Mouse (Mus musculus) lung, postnatal 0 days (tissue): ENCODE results near the gene Slc4a4. TPM values are rescaled to one million over a fixed set of nuclear protein-coding genes. Genes with fewer than 3 reads are reported as not detected.

ENCODE experiments used
- ATAC-seq: fragments of 200-750 bp; cut with Nextera tagmentation; 2 replicates; pipeline ENCODE4 v1.8.0; 2017; ENCODE audit warnings: moderate library complexity
- DNase-seq: peaks from one replicate; pipeline ENCODE4 v3.0.0-alpha.2; 2016; ENCODE audit warnings: low spot score
- H3K27ac ChIP-seq: fragments of 300-500 bp; sonication (generic); 2 replicates; pipeline ENCODE4 v1.5.1; 2014; ENCODE audit warnings: antibody characterized with exemption, mild to moderate bottlenecking, low read length, mixed read lengths
- H3K27me3 ChIP-seq: fragments of 300-500 bp; sonication (generic); replicated peaks from 2 replicates; pipeline ENCODE4 v1.6.1; 2014; ENCODE audit warnings: low read length, mixed read lengths; ENCODE audit not compliant: insufficient read depth
- H3K36me3 ChIP-seq: fragments of 300-500 bp; sonication (generic); 2 replicates; pipeline ENCODE4 v1.6.1; 2014; ENCODE audit warnings: low read length, mixed read lengths; ENCODE audit not compliant: insufficient read depth
- H3K4me1 ChIP-seq: fragments of 300-500 bp; sonication (generic); 2 replicates; pipeline ENCODE4 v1.6.1; 2014; ENCODE audit warnings: antibody characterized with exemption, low read depth, low read length, mixed read lengths; ENCODE audit not compliant: insufficient read depth
- H3K4me2 ChIP-seq: fragments of 300-500 bp; sonication (generic); replicated peaks from 2 replicates; pipeline ENCODE4 v1.6.1; 2014; ENCODE audit warnings: low read depth, mild to moderate bottlenecking, low read length, moderate library complexity, mixed read lengths
- H3K4me3 ChIP-seq: fragments of 300-500 bp; sonication (generic); 2 replicates; pipeline ENCODE4 v1.5.1; 2014; ENCODE audit warnings: low read depth, low read length
- H3K9ac ChIP-seq: fragments of 300-500 bp; sonication (generic); replicated peaks from 2 replicates; pipeline ENCODE4 v1.6.1; 2014; ENCODE audit warnings: low read depth, mild to moderate bottlenecking
- H3K9me3 ChIP-seq: fragments of 300-500 bp; sonication (generic); 2 replicates; pipeline ENCODE4 v1.6.1; 2016; ENCODE audit warnings: low read length, mixed read lengths
- CTCF ChIP-seq: IDR thresholded peaks from 2 replicates; pipeline ENCODE4 v1.5.1; 2016; ENCODE audit warnings: antibody characterized with exemption, mild to moderate bottlenecking
- EP300 ChIP-seq: IDR thresholded peaks from 2 replicates; pipeline ENCODE4 v1.6.1; 2016; ENCODE audit warnings: antibody characterized with exemption, mild to moderate bottlenecking, control low read depth
- WGBS: fragments of 180-500 bp; shearing (Covaris S2); extraction: QIAGEN DNeasy Blood & Tissue Kit; methylation state at CpG from one replicate; pipeline ENCODE4 v1.1.7; 2014; 5-methylcytosine and 5-hydroxymethylcytosine counted together
- polyA plus RNA-seq: library from polyadenylated mRNA; unstranded; fragments of >200 nt; fragmentation: Nextera tagmentation; extraction: Ambion mirVana; gene quantifications from 2 replicates; pipeline ENCODE4 v1.2.1, GENCODE M21; 2015

Slc4a4 gene
- polyA plus RNA-seq, 1 experiment from 2014 or later = 2.9 TPM

DNA sequence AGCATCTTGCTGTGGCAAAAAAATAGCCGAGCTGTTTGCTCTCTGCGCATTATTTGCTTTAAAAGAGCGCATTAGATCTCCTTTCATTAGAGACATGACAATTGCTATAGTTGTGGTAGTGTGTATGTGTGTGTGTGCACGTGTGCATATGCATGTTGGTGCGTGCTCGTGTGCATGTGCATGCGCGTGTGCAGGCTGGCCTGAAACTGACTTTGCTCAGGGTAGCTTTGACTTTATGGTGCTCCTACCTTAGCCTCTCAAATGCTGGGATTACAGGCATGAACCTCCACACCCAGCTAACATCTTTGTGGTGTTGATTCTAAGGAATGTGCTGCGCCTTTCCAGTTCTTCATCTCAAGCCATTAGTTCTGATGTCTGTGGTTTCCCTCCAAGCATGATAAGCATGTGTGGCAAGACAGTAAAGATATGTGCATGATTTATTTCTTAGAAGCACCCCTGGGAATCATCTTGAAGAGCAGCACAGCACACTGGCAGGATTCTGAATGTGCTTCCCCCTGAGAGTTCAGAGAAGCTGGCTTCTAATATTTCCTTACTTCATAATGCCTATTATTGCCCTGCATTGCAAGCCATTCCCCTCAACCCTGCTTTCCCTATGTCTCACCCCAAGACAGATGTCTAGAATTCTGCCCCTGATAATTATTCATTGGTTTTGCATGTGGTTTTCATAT lies 373.3 kb downstream of the Slc4a4 start:
- TF ChIP-seq EP300 (no peak), CTCF (no peak)

DNA sequence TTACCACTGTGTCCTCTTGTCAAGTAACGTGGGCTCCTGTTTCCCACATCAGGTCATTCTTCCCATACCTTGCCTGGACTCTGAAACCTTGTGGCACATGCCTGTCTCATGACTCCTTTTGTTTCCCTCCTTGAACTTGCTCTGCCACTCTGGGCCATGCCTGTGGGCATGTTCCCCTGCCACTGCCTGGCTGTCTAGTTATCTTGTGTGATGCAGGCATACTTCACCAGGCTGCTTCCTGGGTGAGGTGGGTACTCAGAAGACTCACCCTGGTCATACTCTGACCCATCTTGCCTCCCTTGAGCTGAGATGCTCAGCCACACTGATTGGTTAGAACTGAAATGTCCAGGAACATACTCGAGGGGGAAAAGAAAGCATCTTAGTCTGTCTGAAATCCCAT lies 390.4 kb downstream of the Slc4a4 start:
- Histone ChIP-seq H3K9ac (no peak overlapping the region), H3K9me3 (no peaks in the 10 kb centered on the region), H3K4me1 (no peaks in the 10 kb centered on the region), H3K4me3 (no peak overlapping the region), H3K4me2 (no peak overlapping the region), H3K27me3 (no peaks in the 10 kb centered on the region), H3K27ac (peak overlapping the region; percentile 34; the same call in 1 of the 2 replicates), H3K36me3 (no peaks in the 10 kb centered on the region)
- peak; percentile 71 for ATAC-seq
- WGBS = 51% methylated on average over 2 of the region's 2 CpGs
- DNase-seq = peak; percentile 52
- TF ChIP-seq EP300 (no peak), CTCF (no peak)

More for the DNA sequence above, 373.3 kb downstream of the Slc4a4 start:
- DNase-seq = no peak
- Histone ChIP-seq H3K27me3 (no peaks in the 10 kb centered on the region), H3K36me3 (no peaks in the 10 kb centered on the region), H3K9ac (no peak overlapping the region), H3K4me1 (no peaks in the 10 kb centered on the region), H3K4me2 (no peak overlapping the region), H3K27ac (no peak overlapping the region), H3K4me3 (no peak overlapping the region), H3K9me3 (no peaks in the 10 kb centered on the region)
- 92% methylated on average over 9 of the region's 9 CpGs for WGBS
- no peak for ATAC-seq

DNA sequence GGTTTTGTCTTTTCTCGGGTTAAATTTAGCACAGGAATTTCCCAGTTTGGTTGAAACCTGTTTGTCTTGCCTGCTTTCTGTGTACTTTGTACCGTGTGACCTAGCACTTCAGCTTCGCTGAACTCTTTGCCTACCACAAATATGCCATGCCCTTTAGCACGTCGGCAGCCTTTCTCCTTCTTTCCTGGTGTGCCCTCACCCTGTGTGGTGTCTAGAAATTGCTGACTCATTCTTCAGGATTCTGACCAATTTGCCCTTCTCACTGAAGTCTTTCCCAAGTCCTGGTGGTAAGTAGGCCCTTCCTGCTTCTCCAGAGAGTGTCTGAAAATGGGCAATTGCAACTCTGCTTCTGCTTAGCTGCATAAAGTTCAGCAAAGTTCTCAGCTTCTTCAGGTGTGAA lies 391.0 kb downstream of the Slc4a4 start:
- Histone ChIP-seq H3K27ac (peak overlapping the region; percentile 34; the same call in 1 of the 2 replicates), H3K27me3 (no peaks in the 10 kb centered on the region), H3K4me3 (no peak overlapping the region), H3K36me3 (no peaks in the 10 kb centered on the region), H3K9ac (no peak overlapping the region), H3K4me2 (no peak overlapping the region), H3K4me1 (no peaks in the 10 kb centered on the region), H3K9me3 (no peaks in the 10 kb centered on the region)
- TF ChIP-seq EP300 = peak; percentile 79
- no peak for TF ChIP-seq CTCF
- 53% methylated on average over 5 of the region's 5 CpGs for WGBS
- peak; percentile 96 for ATAC-seq
- peak; percentile 89 for DNase-seq

DNA sequence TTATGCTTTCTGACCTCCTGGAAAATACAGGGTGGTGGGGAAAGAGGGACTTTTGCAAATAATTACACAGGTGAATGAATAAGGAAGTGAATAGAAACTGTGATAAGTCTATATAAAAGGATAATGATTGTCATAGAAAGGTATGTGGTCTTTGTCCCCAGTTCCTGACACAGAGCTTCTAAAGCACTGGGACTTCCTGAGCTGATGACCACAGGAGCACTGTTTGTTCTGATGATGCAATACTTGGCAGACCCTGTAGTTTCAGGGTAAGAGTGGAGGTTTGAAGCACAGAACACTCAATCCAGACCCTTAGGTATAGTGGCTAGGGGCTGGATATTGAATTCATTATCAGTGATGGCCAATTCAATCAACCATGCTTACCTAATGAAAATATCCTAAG lies 391.7 kb downstream of the Slc4a4 start:
- DNase-seq (peak; percentile 45), ATAC-seq (peak; percentile 23; the same call in 1 of the 2 replicates)
- Histone ChIP-seq H3K36me3 (no peaks in the 10 kb centered on the region), H3K4me1 (no peaks in the 10 kb centered on the region), H3K4me3 (no peak overlapping the region), H3K27ac (no peak overlapping the region), H3K9me3 (no peaks in the 10 kb centered on the region), H3K9ac (no peak overlapping the region), H3K27me3 (no peaks in the 10 kb centered on the region), H3K4me2 (no peak overlapping the region)
- TF ChIP-seq CTCF = no peak
- TF ChIP-seq EP300 = no peak

DNA sequence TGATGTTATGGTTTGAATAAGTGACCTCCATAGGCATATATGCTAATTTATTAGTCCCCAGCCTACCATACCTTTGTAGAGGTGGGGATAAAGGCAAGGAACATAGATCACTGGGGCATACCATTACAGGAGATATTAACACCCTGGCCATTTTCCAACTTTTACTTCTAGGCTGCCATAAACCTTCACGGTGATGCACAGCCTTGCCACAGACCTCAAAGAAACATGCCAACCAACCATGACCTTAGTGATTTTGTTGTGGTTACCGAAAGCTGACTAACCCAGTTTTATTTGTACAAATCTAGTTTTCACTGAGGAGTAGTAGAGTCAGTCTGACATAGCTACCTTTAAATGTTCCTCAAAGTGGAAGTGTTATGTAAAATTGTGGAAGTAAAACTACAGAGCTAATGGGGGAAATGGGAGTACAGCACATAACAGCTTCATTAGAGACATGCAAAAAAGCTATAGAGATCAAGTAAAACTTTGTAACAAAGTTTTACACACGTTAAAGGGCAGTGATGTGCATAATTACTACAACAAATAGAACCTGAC lies 393.8 kb downstream of the Slc4a4 start:
- ATAC-seq (no peak), DNase-seq (no peak)
- TF ChIP-seq EP300 (no peak), CTCF (no peak)

More for the DNA sequence above, 393.8 kb downstream of the Slc4a4 start:
- H3K4me1 ChIP-seq = no peaks in the 10 kb centered on the region
- no peak overlapping the region for H3K4me3 ChIP-seq
- H3K36me3 ChIP-seq = no peaks in the 10 kb centered on the region
- WGBS = 72% methylated on average over 3 of the region's 3 CpGs
- H3K9me3 ChIP-seq = no peaks in the 10 kb centered on the region
- H3K4me2 ChIP-seq = no peak overlapping the region
- H3K9ac ChIP-seq = no peak overlapping the region
- H3K27me3 ChIP-seq = no peaks in the 10 kb centered on the region
- no peak overlapping the region for H3K27ac ChIP-seq

Other genes starting within 250 kb of the Slc4a4 start
- gene Grsf1, start 210.6 kb upstream of the Slc4a4 start, polyA plus RNA-seq = 45.4 and 46.0 TPM in 2 replicates
- gene Mob1b, start 166.0 kb upstream of the Slc4a4 start, polyA plus RNA-seq = 9.7 and 10.8 TPM in 2 replicates
- 7.2 and 7.8 TPM in 2 replicates for gene Dck, start 121.8 kb upstream of the Slc4a4 start, polyA plus RNA-seq